Mouse (Mus musculus): ENCODE measurements around the gene Plcxd3. TPM values are rescaled to one million over a fixed set of nuclear protein-coding genes. Genes with fewer than 3 reads are reported as not detected.
"Not testable (repeated sequence)": the region's sequence is repeated elsewhere in the genome, so short reads cannot be mapped to it uniquely, and the experiment has no call there.

Gene Plcxd3
- polyA plus RNA-seq, 1 experiment from 2014 or later, result 0.33 TPM

- no peak overlapping the region for H3K9ac ChIP-seq (ENCODE audit: low read length)
- H3K36me3 ChIP-seq (ENCODE audit: control insufficient read depth, insufficient read depth), result no peaks in the 10 kb centered on the region
- WGBS, result 81% methylated on average over 3 of the region's 3 CpGs
- no peaks in the 10 kb centered on the region for H3K4me1 ChIP-seq (ENCODE audit: control insufficient read depth, insufficient read depth, low read length)
- no peak for ATAC-seq (replicated peaks; ENCODE audit: extremely low read depth, insufficient read depth, low FRiP score)
- no peak overlapping the region for H3K4me3 ChIP-seq (ENCODE audit: low read length)
- H3K27ac ChIP-seq (ENCODE audit: low read length), result no peak overlapping the region
- no peak overlapping the region for H3K4me2 ChIP-seq (ENCODE audit: low read depth, low read length)
- no peaks in the 10 kb centered on the region for H3K27me3 ChIP-seq (ENCODE audit: control insufficient read depth, insufficient read depth, low read length)
- H3K9me3 ChIP-seq (replicated peaks; ENCODE audit: control insufficient read depth, low read length), result no peaks in the 10 kb centered on the region
Observed at GRCm38 (mm10) chr15:4503366-4503765, 128.1 kb downstream of the Plcxd3 start.

DNA sequence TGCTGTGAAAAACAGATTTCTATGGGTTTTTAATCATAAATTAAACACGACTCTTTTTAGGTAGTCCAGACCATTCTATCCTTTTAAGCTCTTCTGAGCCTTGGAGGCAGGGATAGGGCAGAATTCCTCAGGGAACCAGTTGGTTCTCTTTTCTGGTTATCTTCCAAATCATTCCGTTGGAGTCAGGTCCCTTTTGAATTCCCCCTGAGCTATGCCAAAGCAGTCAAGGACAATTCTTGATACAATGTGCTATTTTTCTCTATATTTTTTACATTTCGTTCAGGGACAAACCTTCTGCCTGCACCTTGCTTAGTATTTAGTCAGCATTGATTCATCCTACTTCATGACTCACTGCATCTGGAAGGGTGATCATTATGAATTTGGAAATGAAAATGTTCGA, 128.5 kb downstream of the Plcxd3 start:
- Histone ChIP-seq H3K9me3 (replicated peaks; ENCODE audit: control insufficient read depth, low read length) (no peaks in the 10 kb centered on the region), H3K27ac (ENCODE audit: low read length) (no peak overlapping the region), H3K4me2 (ENCODE audit: low read depth, low read length) (no peak overlapping the region), H3K27me3 (ENCODE audit: control insufficient read depth, insufficient read depth, low read length) (no peaks in the 10 kb centered on the region), H3K4me1 (ENCODE audit: control insufficient read depth, insufficient read depth, low read length) (no peaks in the 10 kb centered on the region), H3K9ac (ENCODE audit: low read length) (no peak overlapping the region), H3K4me3 (ENCODE audit: low read length) (no peak overlapping the region), H3K36me3 (ENCODE audit: control insufficient read depth, insufficient read depth) (no peaks in the 10 kb centered on the region)
- ATAC-seq (replicated peaks; ENCODE audit: extremely low read depth, insufficient read depth, low FRiP score), result no peak
- 68% methylated on average over 4 of the region's 4 CpGs for WGBS

- no peaks in the 10 kb centered on the region for H3K27me3 ChIP-seq (ENCODE audit: control insufficient read depth, insufficient read depth, low read length)
- no peaks in the 10 kb centered on the region for H3K9me3 ChIP-seq (replicated peaks; ENCODE audit: control insufficient read depth, low read length)
- no peaks in the 10 kb centered on the region for H3K4me1 ChIP-seq (ENCODE audit: control insufficient read depth, insufficient read depth, low read length)
- 94% methylated on average over 1 of the region's 1 CpGs for WGBS
- H3K9ac ChIP-seq (ENCODE audit: low read length), result no peak overlapping the region
- H3K4me2 ChIP-seq (ENCODE audit: low read depth, low read length), result no peak overlapping the region
- no peaks in the 10 kb centered on the region for H3K36me3 ChIP-seq (ENCODE audit: control insufficient read depth, insufficient read depth)
- no peak overlapping the region for H3K4me3 ChIP-seq (ENCODE audit: low read length)
- no peak overlapping the region for H3K27ac ChIP-seq (ENCODE audit: low read length)
- no peak for ATAC-seq (replicated peaks; ENCODE audit: extremely low read depth, insufficient read depth, low FRiP score)
Observed at GRCm38 (mm10) chr15:4514724-4515123, 139.4 kb downstream of the Plcxd3 start.

DNA sequence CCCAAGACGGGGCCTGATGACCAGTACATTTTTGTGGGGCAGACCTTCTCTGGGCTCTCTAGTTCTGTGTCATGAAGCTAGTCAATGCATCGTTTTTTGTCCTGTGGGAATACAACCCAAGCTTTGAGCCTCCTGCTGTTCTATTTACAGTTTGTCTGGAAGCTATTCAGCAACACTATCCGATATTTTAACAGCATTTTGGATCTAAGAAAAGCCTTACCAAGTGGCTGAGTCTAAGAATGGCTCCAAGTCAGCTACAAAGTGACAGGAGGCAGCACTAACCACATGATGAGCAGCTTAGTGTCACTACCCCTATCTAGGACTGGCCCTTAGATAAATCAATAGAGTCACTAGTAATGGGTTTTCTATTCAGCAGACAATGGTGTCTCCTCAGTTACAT, 149.3 kb downstream of the Plcxd3 start:
- Histone ChIP-seq H3K27me3 (ENCODE audit: control insufficient read depth, insufficient read depth, low read length) (no peaks in the 10 kb centered on the region), H3K4me1 (ENCODE audit: control insufficient read depth, insufficient read depth, low read length) (no peaks in the 10 kb centered on the region), H3K4me3 (ENCODE audit: low read length) (no peak overlapping the region), H3K27ac (ENCODE audit: low read length) (no peak overlapping the region), H3K4me2 (ENCODE audit: low read depth, low read length) (no peak overlapping the region), H3K36me3 (ENCODE audit: control insufficient read depth, insufficient read depth) (no peaks in the 10 kb centered on the region), H3K9ac (ENCODE audit: low read length) (no peak overlapping the region), H3K9me3 (replicated peaks; ENCODE audit: control insufficient read depth, low read length) (no peaks in the 10 kb centered on the region)
- 59% methylated on average over 3 of the region's 3 CpGs for WGBS
- ATAC-seq (replicated peaks; ENCODE audit: extremely low read depth, insufficient read depth, low FRiP score), result no peak

DNA sequence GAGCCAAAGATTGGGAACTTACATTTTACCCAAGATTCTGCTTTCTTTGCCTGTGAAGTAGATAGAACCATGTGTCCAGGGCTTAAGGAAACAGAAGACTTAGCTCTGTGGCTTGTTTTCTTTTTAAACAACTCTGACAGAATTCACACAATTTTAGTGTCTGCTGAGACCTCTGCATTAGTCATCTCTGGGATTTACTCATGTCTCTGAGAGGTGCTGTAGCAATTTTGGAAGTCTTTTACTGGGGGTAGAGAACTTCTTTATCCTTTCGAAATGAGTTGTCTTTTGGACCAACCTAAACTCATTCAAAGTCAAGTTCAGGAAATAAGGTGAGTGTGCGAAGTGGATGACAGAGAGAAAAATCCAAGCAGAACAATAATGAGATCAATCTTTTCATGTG, 158.4 kb downstream of the Plcxd3 start:
- no peaks in the 10 kb centered on the region for H3K9me3 ChIP-seq (replicated peaks; ENCODE audit: control insufficient read depth, low read length)
- H3K9ac ChIP-seq (ENCODE audit: low read length), result no peak overlapping the region
- H3K27ac ChIP-seq (ENCODE audit: low read length), result no peak overlapping the region
- H3K4me2 ChIP-seq (ENCODE audit: low read depth, low read length), result no peak overlapping the region
- H3K36me3 ChIP-seq (ENCODE audit: control insufficient read depth, insufficient read depth), result no peaks in the 10 kb centered on the region
- no peaks in the 10 kb centered on the region for H3K27me3 ChIP-seq (ENCODE audit: control insufficient read depth, insufficient read depth, low read length)
- ATAC-seq (replicated peaks; ENCODE audit: extremely low read depth, insufficient read depth, low FRiP score), result no peak
- WGBS, result 85% methylated on average over 2 of the region's 2 CpGs
- no peaks in the 10 kb centered on the region for H3K4me1 ChIP-seq (ENCODE audit: control insufficient read depth, insufficient read depth, low read length)
- no peak overlapping the region for H3K4me3 ChIP-seq (ENCODE audit: low read length)

GRCm38 (mm10) chr15:4559121-4559520, 183.8 kb downstream of the Plcxd3 start:
- H3K9me3 ChIP-seq (replicated peaks; ENCODE audit: control insufficient read depth, low read length), result no peaks in the 10 kb centered on the region
- WGBS, result 70% methylated on average over 5 of the region's 5 CpGs
- no peak for ATAC-seq (replicated peaks; ENCODE audit: extremely low read depth, insufficient read depth, low FRiP score)
- no peaks in the 10 kb centered on the region for H3K4me1 ChIP-seq (ENCODE audit: control insufficient read depth, insufficient read depth, low read length)
- H3K36me3 ChIP-seq (ENCODE audit: control insufficient read depth, insufficient read depth), result no peaks in the 10 kb centered on the region
- no peak overlapping the region for H3K4me2 ChIP-seq (ENCODE audit: low read depth, low read length)
- no peak overlapping the region for H3K27ac ChIP-seq (ENCODE audit: low read length)
- no peaks in the 10 kb centered on the region for H3K27me3 ChIP-seq (ENCODE audit: control insufficient read depth, insufficient read depth, low read length)
- no peak overlapping the region for H3K9ac ChIP-seq (ENCODE audit: low read length)
- H3K4me3 ChIP-seq (ENCODE audit: low read length), result no peak overlapping the region

DNA sequence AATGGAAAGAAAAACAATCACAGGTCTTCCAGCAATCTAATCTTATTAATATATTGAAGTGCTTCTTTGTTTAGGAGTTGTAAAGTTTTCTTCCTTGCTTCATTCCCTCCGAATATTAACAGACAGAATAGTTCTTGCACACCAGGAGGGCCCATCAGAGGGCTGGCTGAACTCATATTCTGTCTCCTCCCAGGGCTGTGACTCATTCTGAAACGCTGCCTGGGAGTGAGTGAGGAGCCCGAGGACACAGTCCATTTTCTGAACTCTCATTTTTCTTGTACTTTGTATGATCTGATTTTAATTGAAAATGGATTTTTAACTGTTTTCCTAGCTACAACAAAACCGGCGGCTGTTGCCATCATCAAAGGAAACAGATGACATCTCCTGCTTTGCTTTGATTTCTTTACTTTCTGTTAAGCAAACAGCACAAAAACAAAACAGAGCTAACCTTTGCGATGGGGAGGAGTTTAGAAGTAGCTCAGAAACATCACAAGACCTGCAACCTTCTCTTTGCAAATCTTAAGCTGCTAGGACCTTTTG, 186.2 kb downstream of the Plcxd3 start:
- no peak overlapping the region for H3K9ac ChIP-seq (ENCODE audit: low read length)
- H3K27ac ChIP-seq (ENCODE audit: low read length), result no peak overlapping the region
- H3K4me2 ChIP-seq (ENCODE audit: low read depth, low read length), result no peak overlapping the region
- no peaks in the 10 kb centered on the region for H3K4me1 ChIP-seq (ENCODE audit: control insufficient read depth, insufficient read depth, low read length)
- no peaks in the 10 kb centered on the region for H3K9me3 ChIP-seq (replicated peaks; ENCODE audit: control insufficient read depth, low read length)
- H3K27me3 ChIP-seq (ENCODE audit: control insufficient read depth, insufficient read depth, low read length), result no peaks in the 10 kb centered on the region
- no peak for ATAC-seq (replicated peaks; ENCODE audit: extremely low read depth, insufficient read depth, low FRiP score)
- 57% methylated on average over 6 of the region's 6 CpGs for WGBS
- H3K36me3 ChIP-seq (ENCODE audit: control insufficient read depth, insufficient read depth), result no peaks in the 10 kb centered on the region
- no peak overlapping the region for H3K4me3 ChIP-seq (ENCODE audit: low read length)

DNA sequence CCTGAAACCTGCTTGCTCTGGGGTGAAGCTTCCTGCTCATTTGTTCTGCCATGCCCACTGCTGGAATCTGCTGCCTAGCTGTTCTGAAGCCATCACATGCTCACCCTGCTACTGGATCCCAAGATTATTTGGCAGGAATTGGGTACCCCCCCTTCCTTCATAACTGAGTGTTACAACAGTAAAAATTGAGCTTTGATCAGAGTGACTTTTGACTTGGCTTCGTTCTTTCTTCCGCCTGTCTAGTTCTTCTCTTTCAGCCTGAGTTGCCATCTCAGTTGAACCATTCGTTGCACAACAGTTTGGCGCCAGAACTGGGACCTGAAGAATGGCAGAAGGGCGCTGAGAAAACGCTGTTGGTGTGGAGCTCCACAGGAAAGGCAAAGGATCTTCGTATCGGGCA, 220.2 kb downstream of the Plcxd3 start:
- H3K4me2 ChIP-seq (ENCODE audit: low read depth, low read length); H3K4me1 ChIP-seq (ENCODE audit: control insufficient read depth, insufficient read depth, low read length); H3K9me3 ChIP-seq (replicated peaks; ENCODE audit: control insufficient read depth, low read length); H3K27ac ChIP-seq (ENCODE audit: low read length); H3K4me3 ChIP-seq (ENCODE audit: low read length); H3K36me3 ChIP-seq (ENCODE audit: control insufficient read depth, insufficient read depth); ATAC-seq (replicated peaks; ENCODE audit: extremely low read depth, insufficient read depth, low FRiP score); H3K27me3 ChIP-seq (ENCODE audit: control insufficient read depth, insufficient read depth, low read length); H3K9ac ChIP-seq (ENCODE audit: low read length): not testable (repeated sequence)
- WGBS, result 90% methylated on average over 8 of the region's 8 CpGs

GRCm38 (mm10) chr15:4598661-4599060, 223.4 kb downstream of the Plcxd3 start:
- 87% methylated on average over 8 of the region's 8 CpGs for WGBS
- not testable (repeated sequence) for H3K4me3 ChIP-seq (ENCODE audit: low read length); H3K9me3 ChIP-seq (replicated peaks; ENCODE audit: control insufficient read depth, low read length); H3K4me2 ChIP-seq (ENCODE audit: low read depth, low read length); H3K36me3 ChIP-seq (ENCODE audit: control insufficient read depth, insufficient read depth); H3K27me3 ChIP-seq (ENCODE audit: control insufficient read depth, insufficient read depth, low read length); H3K4me1 ChIP-seq (ENCODE audit: control insufficient read depth, insufficient read depth, low read length); H3K27ac ChIP-seq (ENCODE audit: low read length); ATAC-seq (replicated peaks; ENCODE audit: extremely low read depth, insufficient read depth, low FRiP score); H3K9ac ChIP-seq (ENCODE audit: low read length)

GRCm38 (mm10) chr15:4599331-4599730, 224.0 kb downstream of the Plcxd3 start:
- not testable (repeated sequence) for H3K9me3 ChIP-seq (replicated peaks; ENCODE audit: control insufficient read depth, low read length); H3K36me3 ChIP-seq (ENCODE audit: control insufficient read depth, insufficient read depth); H3K4me1 ChIP-seq (ENCODE audit: control insufficient read depth, insufficient read depth, low read length); H3K27ac ChIP-seq (ENCODE audit: low read length); H3K4me2 ChIP-seq (ENCODE audit: low read depth, low read length); H3K9ac ChIP-seq (ENCODE audit: low read length); H3K4me3 ChIP-seq (ENCODE audit: low read length); H3K27me3 ChIP-seq (ENCODE audit: control insufficient read depth, insufficient read depth, low read length); ATAC-seq (replicated peaks; ENCODE audit: extremely low read depth, insufficient read depth, low FRiP score)
- WGBS, result 87% methylated on average over 8 of the region's 8 CpGs

Measured in heart, embryonic 16.5 days (tissue).